Mouse (Mus musculus) left cerebral cortex, adult 2 months (tissue): Measurements from ENCODE around the gene Crtap. TPM values are rescaled to one million over a fixed set of nuclear protein-coding genes. Genes with fewer than 3 reads are reported as not detected.

ENCODE experiments used
- DNase-seq, 2 experiments: peaks; one replicate each; pipeline ENCODE4 v3.0.0; 2021 to 2022; ENCODE audit warnings: low spot score in 2 of 2, mixed read lengths in 1 of 2; ENCODE audit errors: extremely low spot score in 1 of 2
- H3K27ac ChIP-seq: fragments of 200-600 bp; 2 replicates; pipeline ENCODE4 v1.8.1; 2022
- H3K4me3 ChIP-seq: fragments of 200-600 bp; 2 replicates; pipeline ENCODE4 v1.8.1; 2022
- CTCF ChIP-seq: fragments of 200-600 bp; IDR thresholded peaks from 2 replicates; pipeline ENCODE4 v1.8.1; 2022; ENCODE audit warnings: antibody characterized with exemption, mild to moderate bottlenecking, moderate library complexity
- intact Hi-C: fragments of 180-260 bp; cut with DNase I; formaldehyde crosslinking; loops from one replicate; pipeline ENCODE4 v1.15.1; 2025
- long read RNA-seq, 2 experiments: library from polyadenylated mRNA; stranded (forward); transcript quantifications; one replicate each; pipeline ENCODE4 v2.0.0; 2021; ENCODE audit warnings: borderline mapping rate in 2 of 2
- total RNA-seq, 2 experiments: library from RNA; stranded (reverse); gene quantifications; 2 replicates each; pipeline ENCODE4 v1.2.3; 2021

Gene Crtap
- total RNA-seq = 1 to 10 TPM; 5.3 to 7.5 TPM
- long read RNA-seq, experiment 1, transcript Crtap-201 (7 exons, 1,674 nt) = major isoform, 5 of 6 reads
- long read RNA-seq, experiment 1, partial matches to known transcripts = 0 of 6 reads
- long read RNA-seq, experiment 1, other reads (novel, unspliced or antisense) = 1 of 6 reads
- long read RNA-seq, experiment 2, partial matches to known transcripts = 0 of 5 reads
- long read RNA-seq, experiment 2, other reads (novel, unspliced or antisense) = 1 of 5 reads

GRCm38 (mm10) chr9:114389905-114390748, at the start of gene Crtap:
Crtap (minus strand) TSS chr9:114390675.
- H3K27ac ChIP-seq = peak within 1 kb of the TSS; percentile 36; the same call in 1 of the 2 replicates
- no peak for TF ChIP-seq CTCF
- DNase-seq = peak; percentile 38 to 62
- intact Hi-C loops = no loop called here
- H3K4me3 ChIP-seq = peak within 1 kb of the TSS; percentile 74

- no peak for DNase-seq
- intact Hi-C loops = no loop called here
- TF ChIP-seq CTCF = no peak
- H3K27ac ChIP-seq = no peak overlapping the region
- no peak overlapping the region for H3K4me3 ChIP-seq
Measured at GRCm38 (mm10) chr9:114435668-114436067, 45.2 kb upstream of the Crtap start.

- intact Hi-C loops = no loop called here
- DNase-seq = no peak
- no peak overlapping the region for H3K4me3 ChIP-seq
- no peak for TF ChIP-seq CTCF
- no peak overlapping the region for H3K27ac ChIP-seq
Measured at GRCm38 (mm10) chr9:114428103-114428834, 37.8 kb upstream of the Crtap start.

- no peak for TF ChIP-seq CTCF
- Histone ChIP-seq H3K4me3 (no peak overlapping the region), H3K27ac (no peak overlapping the region)
- no peak for DNase-seq
- intact Hi-C loops = no loop called here
Measured at GRCm38 (mm10) chr9:114427425-114427824, 37.0 kb upstream of the Crtap start.

GRCm38 (mm10) chr9:114426201-114426600, 35.7 kb upstream of the Crtap start:
- intact Hi-C loops = no loop called here
- no peak for DNase-seq
- TF ChIP-seq CTCF = no peak
- Histone ChIP-seq H3K4me3 (no peak overlapping the region), H3K27ac (no peak overlapping the region)

- intact Hi-C loops = no loop called here
- no peak overlapping the region for H3K27ac ChIP-seq
- no peak for DNase-seq
- no peak overlapping the region for H3K4me3 ChIP-seq
- no peak for TF ChIP-seq CTCF
Measured at GRCm38 (mm10) chr9:114425576-114425975, 35.1 kb upstream of the Crtap start.

GRCm38 (mm10) chr9:114421797-114422196, 31.3 kb upstream of the Crtap start:
- no peak for TF ChIP-seq CTCF
- intact Hi-C loops = no loop called here
- no peak overlapping the region for H3K27ac ChIP-seq
- no peak overlapping the region for H3K4me3 ChIP-seq
- DNase-seq = no peak

- TF ChIP-seq CTCF = peak; percentile 10
- Histone ChIP-seq H3K27ac (no peak overlapping the region), H3K4me3 (no peak overlapping the region)
- DNase-seq = no peak
- intact Hi-C loops = no loop called here
Measured at GRCm38 (mm10) chr9:114421045-114421444, 30.6 kb upstream of the Crtap start.

GRCm38 (mm10) chr9:114420443-114420842, 30.0 kb upstream of the Crtap start:
- intact Hi-C loops = no loop called here
- H3K4me3 ChIP-seq = no peak overlapping the region
- no peak for DNase-seq
- no peak for TF ChIP-seq CTCF
- H3K27ac ChIP-seq = no peak overlapping the region

GRCm38 (mm10) chr9:114418187-114418586, 27.7 kb upstream of the Crtap start:
- intact Hi-C loops = loop anchor here (5.0 kb wide), 1 partner anchor 164 kb away; no protein-coding TSS in a partner anchor
- peak in 1 of 2 experiments; percentile 19 for DNase-seq

GRCm38 (mm10) chr9:114416646-114417517, 26.4 kb upstream of the Crtap start:
- Histone ChIP-seq H3K27ac (no peak overlapping the region), H3K4me3 (no peak overlapping the region)
- TF ChIP-seq CTCF = no peak
- intact Hi-C loops = loop anchor here (5.0 kb wide), 1 partner anchor 165 kb away; no protein-coding TSS in a partner anchor
- DNase-seq = no peak

More at GRCm38 (mm10) chr9:114418187-114418586, 27.7 kb upstream of the Crtap start:
- TF ChIP-seq CTCF = peak; percentile 54
- Histone ChIP-seq H3K4me3 (no peak overlapping the region), H3K27ac (no peak overlapping the region)
